Mouse (Mus musculus): ENCODE results near the gene Ovca2. TPM values are rescaled to one million over a fixed set of nuclear protein-coding genes. Genes with fewer than 3 reads are reported as not detected.

The Ovca2 gene
- polyA plus RNA-seq, 1 experiment: 19.3 TPM

DNA sequence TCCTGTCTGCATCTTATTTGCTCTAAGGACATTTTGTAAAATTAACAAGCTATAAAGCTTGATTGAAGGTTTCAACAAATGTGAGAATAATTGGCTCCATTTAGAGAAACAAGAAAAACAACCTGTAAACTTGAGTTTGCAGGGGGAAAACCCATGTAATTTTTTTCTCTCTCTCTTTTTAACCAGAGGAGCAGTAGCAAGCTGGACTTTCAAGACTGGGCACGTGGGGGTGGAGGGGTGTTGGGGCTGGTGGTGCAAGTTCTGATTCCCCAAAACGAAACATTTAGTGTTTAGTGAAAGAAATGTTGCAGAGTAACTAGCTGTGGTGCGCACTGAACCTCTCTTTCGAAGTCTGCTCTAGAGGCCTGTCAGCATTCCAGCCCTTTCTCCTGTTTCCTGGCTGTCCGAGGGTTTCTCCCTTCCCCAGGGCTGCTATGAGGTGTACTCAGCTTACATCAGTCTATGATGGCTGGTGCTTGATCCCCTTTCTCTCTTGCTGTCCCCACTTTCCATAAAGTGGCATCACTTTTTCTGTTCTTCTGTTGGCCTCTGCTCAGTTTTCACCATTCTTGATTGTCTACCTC is 44.1 kb downstream of the Ovca2 start:
- Histone ChIP-seq H3K36me3 (ENCODE audit: control insufficient read depth, insufficient read depth) (peaks cover 6% of the 10 kb centered on the region), H3K79me3 (ENCODE audit: low read depth) (no peaks in the 10 kb centered on the region), H3K4me3 (ENCODE audit: insufficient read depth, poor library complexity, severe bottlenecking) (no peak overlapping the region), H3ac (ENCODE audit: control insufficient read depth, insufficient read length, low read depth) (no peak overlapping the region), H3K79me2 (ENCODE audit: control insufficient read depth, insufficient read depth) (no peaks in the 10 kb centered on the region), H3K27me3 (ENCODE audit: control insufficient read depth, insufficient read depth, insufficient read length) (no peaks in the 10 kb centered on the region)
- TF ChIP-seq FOSL1 (IDR thresholded peaks at IDR 0.05; ENCODE audit: insufficient read depth, low read length, poor library complexity, severe bottlenecking) (no peak), MYOD1 (IDR thresholded peaks at IDR 0.05; ENCODE audit: control insufficient read depth, insufficient read length, low read depth) (no peak), CTCF (IDR thresholded peaks at IDR 0.05; ENCODE audit: control insufficient read depth, insufficient read depth, insufficient read length) (no peak), MYOG (IDR thresholded peaks at IDR 0.05; ENCODE audit: control insufficient read depth, extremely low read depth, insufficient read length) (no peak), USF1 (IDR thresholded peaks at IDR 0.05; ENCODE audit: low read depth) (no peak), CEBPB (IDR thresholded peaks at IDR 0.05; ENCODE audit: low read depth) (no peak), MAX (IDR thresholded peaks at IDR 0.05) (no peak)

DNA sequence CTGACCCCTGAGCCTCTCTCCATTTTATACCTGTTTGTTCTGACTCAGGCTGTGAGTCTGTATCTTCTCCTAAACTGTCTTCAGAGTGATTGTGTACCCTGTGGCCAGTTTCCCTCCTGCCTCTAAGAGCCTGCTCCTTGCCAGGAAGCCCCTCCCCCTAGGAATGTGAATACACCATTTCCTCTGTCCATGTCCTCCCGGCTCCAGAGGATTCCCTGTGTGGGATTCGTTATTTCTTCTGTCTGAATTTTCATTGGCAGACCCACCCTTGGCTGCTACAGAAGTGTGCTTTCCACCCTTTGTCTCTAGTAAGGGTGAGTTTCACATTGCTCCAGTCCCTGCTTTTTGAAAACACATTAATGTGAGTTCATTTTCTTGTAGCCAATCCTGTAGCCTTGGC is 44.7 kb downstream of the Ovca2 start:
- Histone ChIP-seq H3K79me2 (ENCODE audit: control insufficient read depth, insufficient read depth) (no peaks in the 10 kb centered on the region), H3ac (ENCODE audit: control insufficient read depth, insufficient read length, low read depth) (no peak overlapping the region), H3K79me3 (ENCODE audit: low read depth) (no peaks in the 10 kb centered on the region), H3K36me3 (ENCODE audit: control insufficient read depth, insufficient read depth) (peaks cover 5% of the 10 kb centered on the region), H3K4me3 (ENCODE audit: insufficient read depth, poor library complexity, severe bottlenecking) (no peak overlapping the region), H3K27me3 (ENCODE audit: control insufficient read depth, insufficient read depth, insufficient read length) (no peaks in the 10 kb centered on the region)
- TF ChIP-seq MYOG (IDR thresholded peaks at IDR 0.05; ENCODE audit: control insufficient read depth, extremely low read depth, insufficient read length): no peak
- TF ChIP-seq CEBPB (IDR thresholded peaks at IDR 0.05; ENCODE audit: low read depth): no peak
- no peak for TF ChIP-seq MAX (IDR thresholded peaks at IDR 0.05)
- TF ChIP-seq FOSL1 (IDR thresholded peaks at IDR 0.05; ENCODE audit: insufficient read depth, low read length, poor library complexity, severe bottlenecking): no peak
- no peak for TF ChIP-seq USF1 (IDR thresholded peaks at IDR 0.05; ENCODE audit: low read depth)

DNA sequence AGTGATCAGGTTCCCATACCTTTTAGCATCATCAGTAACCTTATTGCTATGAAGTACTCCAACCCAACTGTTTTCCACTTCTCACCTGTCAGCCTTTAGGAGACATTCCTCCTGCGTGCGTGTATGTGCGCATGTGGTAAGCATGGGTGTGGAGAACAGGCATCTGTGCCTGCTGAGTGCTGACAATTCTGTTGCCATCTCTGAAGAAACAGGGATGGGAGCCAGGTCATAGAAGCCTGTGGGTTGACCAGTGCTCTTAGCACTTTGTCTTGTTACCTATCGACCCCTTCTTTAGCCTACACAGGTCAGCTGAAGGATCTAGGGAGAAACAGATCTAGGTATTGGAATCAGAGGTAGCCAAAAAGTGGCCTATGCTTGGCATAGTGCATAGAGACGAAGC is 45.2 kb downstream of the Ovca2 start:
- H3K79me2 ChIP-seq (ENCODE audit: control insufficient read depth, insufficient read depth): no peaks in the 10 kb centered on the region

DNA sequence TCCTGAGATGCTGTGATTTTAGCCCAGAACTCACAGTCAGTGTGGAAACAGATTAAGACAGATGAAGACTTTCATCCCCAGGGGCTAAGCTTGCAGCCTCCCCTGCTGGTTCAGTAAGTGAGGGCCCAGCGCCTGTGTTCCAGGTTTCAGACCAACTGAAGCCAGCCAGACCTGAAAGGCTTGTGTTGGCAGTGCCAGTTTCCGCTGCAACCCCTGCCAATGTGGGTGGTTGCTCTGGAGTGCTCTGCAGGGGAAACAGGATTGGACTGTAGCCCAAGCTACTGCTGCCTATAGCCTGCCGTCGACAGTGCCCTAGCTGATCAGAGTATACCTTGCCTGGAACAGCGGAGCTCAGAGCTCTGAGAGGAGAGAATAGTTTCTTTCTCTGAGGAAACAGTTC is 46.4 kb downstream of the Ovca2 start:
- Histone ChIP-seq H3K36me3 (ENCODE audit: control insufficient read depth, insufficient read depth) (no peaks in the 10 kb centered on the region), H3ac (ENCODE audit: control insufficient read depth, insufficient read length, low read depth) (no peak overlapping the region), H3K79me3 (ENCODE audit: low read depth) (no peaks in the 10 kb centered on the region), H3K4me3 (ENCODE audit: insufficient read depth, poor library complexity, severe bottlenecking) (no peak overlapping the region), H3K79me2 (ENCODE audit: control insufficient read depth, insufficient read depth) (no peaks in the 10 kb centered on the region), H3K27me3 (ENCODE audit: control insufficient read depth, insufficient read depth, insufficient read length) (no peaks in the 10 kb centered on the region)
- TF ChIP-seq FOSL1 (IDR thresholded peaks at IDR 0.05; ENCODE audit: insufficient read depth, low read length, poor library complexity, severe bottlenecking): no peak
- no peak for TF ChIP-seq MAX (IDR thresholded peaks at IDR 0.05)
- TF ChIP-seq CTCF (IDR thresholded peaks at IDR 0.05; ENCODE audit: control insufficient read depth, insufficient read depth, insufficient read length): no peak
- TF ChIP-seq MYOD1 (IDR thresholded peaks at IDR 0.05; ENCODE audit: control insufficient read depth, insufficient read length, low read depth): no peak
- no peak for TF ChIP-seq MYOG (IDR thresholded peaks at IDR 0.05; ENCODE audit: control insufficient read depth, extremely low read depth, insufficient read length)
- TF ChIP-seq CEBPB (IDR thresholded peaks at IDR 0.05; ENCODE audit: low read depth): no peak
- no peak for TF ChIP-seq USF1 (IDR thresholded peaks at IDR 0.05; ENCODE audit: low read depth)

More for the DNA sequence above, 45.2 kb downstream of the Ovca2 start:
- H3K27me3 ChIP-seq (ENCODE audit: control insufficient read depth, insufficient read depth, insufficient read length): no peaks in the 10 kb centered on the region
- TF ChIP-seq CTCF (IDR thresholded peaks at IDR 0.05; ENCODE audit: control insufficient read depth, insufficient read depth, insufficient read length) (no peak), CEBPB (IDR thresholded peaks at IDR 0.05; ENCODE audit: low read depth) (no peak), MAX (IDR thresholded peaks at IDR 0.05) (no peak), FOSL1 (IDR thresholded peaks at IDR 0.05; ENCODE audit: insufficient read depth, low read length, poor library complexity, severe bottlenecking) (no peak), USF1 (IDR thresholded peaks at IDR 0.05; ENCODE audit: low read depth) (no peak), MYOG (IDR thresholded peaks at IDR 0.05; ENCODE audit: control insufficient read depth, extremely low read depth, insufficient read length) (no peak), MYOD1 (IDR thresholded peaks at IDR 0.05; ENCODE audit: control insufficient read depth, insufficient read length, low read depth) (no peak)
- no peak overlapping the region for H3K4me3 ChIP-seq (ENCODE audit: insufficient read depth, poor library complexity, severe bottlenecking)
- H3ac ChIP-seq (ENCODE audit: control insufficient read depth, insufficient read length, low read depth): no peak overlapping the region
- H3K79me3 ChIP-seq (ENCODE audit: low read depth): no peaks in the 10 kb centered on the region
- H3K36me3 ChIP-seq (ENCODE audit: control insufficient read depth, insufficient read depth): no peaks in the 10 kb centered on the region

DNA sequence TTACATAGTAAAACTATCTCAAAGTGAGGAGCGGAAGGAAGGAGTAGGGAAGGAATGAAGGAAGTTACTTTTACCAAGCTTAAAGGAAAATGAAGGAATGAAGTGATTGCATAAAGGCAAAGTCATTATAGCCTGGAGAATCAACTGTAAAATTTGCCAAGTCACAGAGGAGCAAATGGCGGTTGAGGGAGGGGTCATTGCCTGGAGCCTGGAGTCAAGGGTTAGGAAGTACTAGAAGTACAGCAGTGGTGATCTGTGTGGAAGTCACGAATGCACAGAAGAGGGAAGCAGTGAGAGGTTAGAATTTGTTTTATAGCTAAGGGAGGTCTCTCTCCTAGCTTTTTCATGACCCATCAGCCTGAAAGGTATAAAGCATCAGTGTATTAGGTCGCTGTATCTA is 47.3 kb downstream of the Ovca2 start:
- Histone ChIP-seq H3K79me3 (ENCODE audit: low read depth) (no peaks in the 10 kb centered on the region), H3ac (ENCODE audit: control insufficient read depth, insufficient read length, low read depth) (no peak overlapping the region), H3K4me3 (ENCODE audit: insufficient read depth, poor library complexity, severe bottlenecking) (no peak overlapping the region), H3K79me2 (ENCODE audit: control insufficient read depth, insufficient read depth) (no peaks in the 10 kb centered on the region), H3K27me3 (ENCODE audit: control insufficient read depth, insufficient read depth, insufficient read length) (no peaks in the 10 kb centered on the region), H3K36me3 (ENCODE audit: control insufficient read depth, insufficient read depth) (no peaks in the 10 kb centered on the region)
- TF ChIP-seq MYOG (IDR thresholded peaks at IDR 0.05; ENCODE audit: control insufficient read depth, extremely low read depth, insufficient read length): no peak
- TF ChIP-seq CEBPB (IDR thresholded peaks at IDR 0.05; ENCODE audit: low read depth): no peak
- TF ChIP-seq CTCF (IDR thresholded peaks at IDR 0.05; ENCODE audit: control insufficient read depth, insufficient read depth, insufficient read length): no peak
- no peak for TF ChIP-seq MAX (IDR thresholded peaks at IDR 0.05)
- no peak for TF ChIP-seq USF1 (IDR thresholded peaks at IDR 0.05; ENCODE audit: low read depth)
- TF ChIP-seq MYOD1 (IDR thresholded peaks at IDR 0.05; ENCODE audit: control insufficient read depth, insufficient read length, low read depth): no peak
- no peak for TF ChIP-seq FOSL1 (IDR thresholded peaks at IDR 0.05; ENCODE audit: insufficient read depth, low read length, poor library complexity, severe bottlenecking)

DNA sequence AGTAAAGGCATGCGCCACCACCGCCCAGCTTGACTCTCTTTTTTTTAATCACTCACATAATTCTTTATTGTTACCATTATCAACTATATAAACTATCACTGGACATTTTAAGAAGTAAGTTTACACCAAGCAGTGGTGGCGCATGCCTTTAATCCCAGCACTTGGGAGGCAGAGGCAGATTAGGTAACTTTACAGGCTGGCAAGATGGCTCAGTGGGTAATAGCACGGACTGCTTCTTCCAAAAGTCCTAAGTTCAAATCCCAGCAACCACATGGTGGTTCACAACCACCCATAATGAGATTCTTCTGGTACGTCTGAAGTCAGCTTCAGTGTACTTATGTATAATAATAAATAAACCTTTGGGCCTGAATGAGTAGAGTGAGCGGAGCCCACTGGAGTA is 49.2 kb downstream of the Ovca2 start:
- TF ChIP-seq CTCF (IDR thresholded peaks at IDR 0.05; ENCODE audit: control insufficient read depth, insufficient read depth, insufficient read length): no peak
- no peak for TF ChIP-seq MAX (IDR thresholded peaks at IDR 0.05)
- TF ChIP-seq CEBPB (IDR thresholded peaks at IDR 0.05; ENCODE audit: low read depth): no peak
- no peak for TF ChIP-seq USF1 (IDR thresholded peaks at IDR 0.05; ENCODE audit: low read depth)
- no peak for TF ChIP-seq MYOG (IDR thresholded peaks at IDR 0.05; ENCODE audit: control insufficient read depth, extremely low read depth, insufficient read length)
- TF ChIP-seq FOSL1 (IDR thresholded peaks at IDR 0.05; ENCODE audit: insufficient read depth, low read length, poor library complexity, severe bottlenecking): no peak
- TF ChIP-seq MYOD1 (IDR thresholded peaks at IDR 0.05; ENCODE audit: control insufficient read depth, insufficient read length, low read depth): no peak
- no peaks in the 10 kb centered on the region for H3K79me3 ChIP-seq (ENCODE audit: low read depth)

More for the DNA sequence above, 49.2 kb downstream of the Ovca2 start:
- H3K79me2 ChIP-seq (ENCODE audit: control insufficient read depth, insufficient read depth): no peaks in the 10 kb centered on the region
- no peak overlapping the region for H3ac ChIP-seq (ENCODE audit: control insufficient read depth, insufficient read length, low read depth)
- no peak overlapping the region for H3K4me3 ChIP-seq (ENCODE audit: insufficient read depth, poor library complexity, severe bottlenecking)
- no peaks in the 10 kb centered on the region for H3K27me3 ChIP-seq (ENCODE audit: control insufficient read depth, insufficient read depth, insufficient read length)
- H3K36me3 ChIP-seq (ENCODE audit: control insufficient read depth, insufficient read depth): no peaks in the 10 kb centered on the region
